Mouse (Mus musculus): ENCODE data around the gene Zfp580.
A peak's percentile ranks its signal among the peaks of the same experiment; 100 is the strongest.
"Not testable (repeated sequence)": the region's sequence is repeated elsewhere in the genome, so short reads cannot be mapped to it uniquely, and the experiment has no call there.

Zfp580 gene

GRCm38 (mm10) chr7:5073586-5073985 lies 22.2 kb downstream of the Zfp580 start:
- DNase-seq, result no peak

GRCm38 (mm10) chr7:5074984-5075383 lies 23.6 kb downstream of the Zfp580 start:
- DNase-seq, result no peak

GRCm38 (mm10) chr7:5076931-5077330 lies 25.6 kb downstream of the Zfp580 start:
- DNase-seq, result no peak

DNA sequence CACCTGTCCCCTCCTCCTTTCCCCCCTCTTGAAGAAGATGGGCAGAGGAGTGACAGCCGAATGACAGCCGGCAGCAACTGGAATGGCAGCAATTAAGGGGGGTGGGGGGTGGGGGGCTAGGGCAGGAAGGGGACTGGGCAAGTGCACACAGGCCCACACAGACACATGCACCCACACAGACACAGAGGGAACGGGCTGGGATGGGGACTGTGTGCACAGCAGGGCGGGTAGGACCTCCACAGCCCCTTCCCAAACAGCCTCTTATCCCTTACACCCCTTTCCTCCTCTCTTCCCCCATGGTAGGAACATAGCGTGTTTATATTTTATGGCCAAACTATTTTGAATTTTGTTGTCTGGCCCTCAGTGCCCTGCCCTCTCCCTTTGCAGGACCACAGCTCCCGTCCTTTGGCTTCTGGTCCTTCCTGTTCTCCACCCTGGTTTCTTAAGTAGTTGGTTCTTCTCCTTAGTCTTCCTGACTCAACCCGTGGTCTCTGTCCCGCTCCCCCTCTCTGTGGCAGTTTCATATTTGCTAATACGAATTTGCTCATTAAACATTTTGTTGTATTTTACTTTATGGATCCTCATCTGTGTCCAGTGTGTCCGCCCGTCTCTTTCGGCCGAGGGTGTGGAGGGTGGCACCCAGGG lies 28.1 kb downstream of the Zfp580 start:
- not testable (repeated sequence) for DNase-seq

- peak; percentile 94 to 96 for DNase-seq
Observed at GRCm38 (mm10) chr7:5080010-5080751, 28.8 kb downstream of the Zfp580 start, which contains the start of gene Epn1. Epn1 (plus strand) TSS chr7:5080235.

DNA sequence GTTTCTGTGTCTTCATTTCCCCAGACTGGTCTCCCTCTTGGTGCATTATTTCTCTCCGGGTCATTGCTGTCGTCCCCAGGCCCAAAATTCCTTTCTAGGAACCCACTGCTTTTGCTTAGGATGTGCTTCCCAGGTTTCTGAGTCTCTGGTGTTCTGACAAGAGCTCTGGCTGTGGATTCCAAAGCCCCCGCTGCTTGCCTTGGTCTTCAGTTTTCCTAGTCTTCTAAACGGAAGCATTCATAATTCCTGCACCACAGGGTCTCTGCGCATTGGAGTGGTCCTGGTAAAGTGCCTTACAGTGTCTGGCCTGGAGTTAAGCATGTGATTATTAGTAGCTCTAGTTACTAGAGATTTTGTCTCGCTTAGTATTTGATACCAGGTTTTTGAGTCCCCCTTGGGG lies 29.5 kb downstream of the Zfp580 start:
- DNase-seq, result peak in 1 of 2 experiments; percentile 7

GRCm38 (mm10) chr7:5081241-5081640 lies 29.9 kb downstream of the Zfp580 start:
- no peak for DNase-seq

GRCm38 (mm10) chr7:5081939-5082338 lies 30.6 kb downstream of the Zfp580 start:
- DNase-seq, result no peak

GRCm38 (mm10) chr7:5083325-5084105 lies 32.2 kb downstream of the Zfp580 start:
- DNase-seq, result no peak

- DNase-seq, result no peak
Observed at GRCm38 (mm10) chr7:5085512-5085911, 34.2 kb downstream of the Zfp580 start.

DNA sequence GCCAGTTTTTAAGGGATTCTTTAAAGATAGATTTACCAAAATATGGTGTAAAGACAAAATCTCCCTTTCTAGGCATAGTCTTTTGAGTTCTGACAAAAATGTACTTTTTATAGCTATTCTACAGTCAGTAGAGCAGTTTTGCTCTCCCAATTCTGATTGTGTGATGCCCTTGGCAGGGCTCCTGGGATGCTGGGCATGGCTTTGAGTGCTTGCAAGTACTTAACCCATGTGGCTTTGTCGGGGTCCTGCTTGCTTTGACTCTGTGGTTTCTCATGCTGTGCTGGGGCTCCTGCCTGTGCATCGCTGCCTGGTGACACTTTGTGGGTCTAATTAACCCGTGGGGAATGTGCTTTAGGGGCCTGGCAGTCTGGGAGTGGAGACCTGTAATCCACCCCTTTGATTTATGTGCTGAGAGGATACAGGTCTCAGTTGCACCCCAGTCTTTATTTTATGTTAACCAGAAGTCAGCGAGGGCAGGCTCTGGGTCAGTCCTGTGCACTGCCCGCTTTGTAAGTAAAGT lies 35.6 kb downstream of the Zfp580 start:
- DNase-seq, result no peak

DNA sequence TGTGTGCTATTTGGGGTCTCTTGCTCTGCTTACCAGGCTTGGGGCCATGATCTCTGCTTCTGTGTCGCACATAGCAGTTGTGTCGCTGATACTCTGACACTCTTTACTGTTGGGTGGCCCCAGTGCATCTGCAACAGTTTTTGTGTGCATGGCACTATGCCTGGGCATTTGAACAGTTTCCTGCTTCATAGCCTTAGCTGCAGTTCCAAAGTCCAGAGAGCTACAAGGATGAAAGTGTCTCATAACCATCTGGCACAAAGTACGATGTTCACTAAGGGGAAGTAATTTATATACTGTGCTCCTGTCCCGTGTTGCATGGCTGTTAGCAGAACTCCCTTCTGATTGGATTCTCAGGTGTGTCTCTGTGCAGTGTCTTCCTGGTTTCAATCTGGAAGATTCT lies 36.5 kb downstream of the Zfp580 start:
- DNase-seq, result no peak

DNA sequence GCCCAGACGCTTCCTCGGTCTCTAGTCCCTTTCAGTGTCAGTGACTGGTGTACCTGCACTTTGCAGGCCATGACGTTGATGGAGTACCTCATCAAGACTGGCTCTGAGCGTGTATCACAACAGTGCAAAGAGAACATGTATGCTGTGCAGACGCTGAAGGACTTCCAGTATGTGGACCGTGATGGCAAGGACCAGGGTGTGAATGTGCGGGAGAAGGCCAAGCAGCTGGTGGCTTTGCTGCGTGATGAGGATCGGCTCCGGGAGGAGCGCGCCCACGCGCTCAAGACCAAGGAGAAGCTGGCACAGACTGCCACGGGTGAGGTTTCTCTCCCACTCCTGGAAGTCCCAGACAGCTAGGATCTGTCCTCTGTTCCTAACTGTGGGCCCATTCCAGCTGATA lies 38.5 kb downstream of the Zfp580 start:
- no peak for DNase-seq

GRCm38 (mm10) chr7:5091008-5091728 lies 39.8 kb downstream of the Zfp580 start:
- DNase-seq, result no peak

GRCm38 (mm10) chr7:5092381-5092780 lies 41.0 kb downstream of the Zfp580 start:
- DNase-seq, result no peak

DNA sequence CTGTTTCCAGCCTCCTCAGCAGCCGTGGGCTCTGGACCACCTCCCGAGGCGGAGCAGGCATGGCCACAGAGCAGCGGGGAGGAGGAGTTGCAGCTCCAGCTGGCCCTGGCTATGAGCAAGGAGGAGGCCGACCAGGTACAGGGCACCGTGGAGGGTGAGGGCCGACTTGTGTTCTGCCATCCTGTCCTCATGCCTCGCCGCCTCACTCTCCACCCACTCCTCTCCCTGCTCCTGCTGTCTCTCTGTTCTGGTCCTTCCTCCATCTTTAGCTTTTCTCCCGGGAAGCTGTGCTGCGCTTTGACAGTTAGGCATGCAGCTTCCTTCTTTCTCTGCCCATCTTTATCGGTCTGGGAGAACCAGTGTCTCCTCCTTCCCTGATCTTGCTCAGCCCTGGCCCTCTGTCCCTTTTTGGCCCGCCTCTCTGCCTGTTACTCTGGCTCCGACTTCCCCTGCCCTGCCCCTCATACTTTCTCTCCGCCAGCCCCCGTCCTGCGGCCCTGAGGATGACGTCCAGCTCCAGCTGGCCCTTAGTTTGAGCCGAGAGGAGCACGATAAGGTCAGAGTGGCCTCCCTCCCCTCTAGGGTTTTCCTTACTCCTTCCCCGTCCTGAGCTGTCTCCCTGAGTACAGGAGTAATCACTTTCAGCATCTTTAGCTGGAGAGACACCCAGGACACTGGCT lies 41.6 kb downstream of the Zfp580 start:
- DNase-seq, result no peak

GRCm38 (mm10) chr7:5098769-5099168 lies 47.4 kb downstream of the Zfp580 start:
- DNase-seq, result no peak

DNA sequence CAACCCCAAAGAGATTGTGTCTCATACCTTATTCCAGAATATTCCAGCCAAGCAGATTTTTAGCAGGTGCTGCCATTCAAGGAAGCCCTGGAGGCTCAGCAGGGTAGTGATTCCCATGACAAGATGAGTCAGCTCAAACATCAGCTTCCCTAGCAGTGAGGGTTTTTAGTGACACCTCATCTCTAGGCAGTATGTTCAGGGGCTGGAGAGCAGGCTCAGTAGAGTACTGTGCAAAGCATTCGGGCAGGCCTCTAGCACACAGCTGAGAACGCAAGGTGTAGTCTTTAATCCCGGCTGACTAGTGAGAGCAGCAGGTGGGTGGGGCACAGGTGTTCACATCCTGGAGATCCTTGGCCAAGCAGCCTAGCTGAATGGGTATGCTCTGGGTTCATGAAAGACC lies 48.5 kb downstream of the Zfp580 start:
- DNase-seq, result no peak

GRCm38 (mm10) chr7:5101066-5101663 lies 49.8 kb downstream of the Zfp580 start:
- no peak for DNase-seq

GRCm38 (mm10) chr7:5102564-5102963 lies 51.2 kb downstream of the Zfp580 start:
- DNase-seq, result no peak

All from thymus, postnatal 36 days (tissue).